1 mouse cellular context compared by ENCODE assay signal in the genomic region with DNA sequence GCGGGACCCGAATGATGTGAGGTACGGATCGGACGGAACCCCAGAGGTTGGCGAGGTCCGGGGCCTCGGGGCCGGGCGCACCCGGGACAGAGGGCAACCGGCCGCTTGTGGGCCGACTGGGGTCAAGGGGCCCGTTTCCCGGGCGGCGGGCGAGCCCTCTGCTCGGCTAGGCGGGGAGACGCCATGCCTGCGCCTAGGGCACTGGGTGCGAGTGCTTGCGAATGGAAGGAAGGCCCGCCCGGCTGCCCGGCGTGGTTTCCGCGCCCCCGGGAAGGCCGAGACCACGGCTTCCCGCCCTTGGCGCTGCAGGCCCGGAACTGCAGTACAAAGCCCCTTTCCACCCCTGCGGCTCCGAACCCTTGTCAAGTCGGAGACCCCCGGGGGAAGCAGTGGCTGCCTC.
TF ChIP-seq lines count a peak whose summit lies in the region.

No protein-coding gene starts in this region.

TF ChIP-seq in CH12.LX, 34 proteins besides CTCF, POLR2A, EP300 and RAD21:
- TF ChIP-seq NELFE (IDR thresholded peaks at IDR 0.05; ENCODE audit: low read depth, low read length) (no peak), JUN (IDR thresholded peaks at IDR 0.05; ENCODE audit: insufficient read depth, low read depth, low read length) (no peak), GABPA (IDR thresholded peaks at IDR 0.05; ENCODE audit: insufficient replicate concordance, low read depth, low read length) (no peak), E2F4 (IDR thresholded peaks at IDR 0.05; ENCODE audit: insufficient replicate concordance, low read depth, low read length) (no peak), IRF4 (IDR thresholded peaks at IDR 0.05; ENCODE audit: low read depth, low read length) (no peak), MAX (IDR thresholded peaks at IDR 0.05; ENCODE audit: low read length) (no peak), MAFK (IDR thresholded peaks at IDR 0.05; ENCODE audit: insufficient replicate concordance, low read length) (no peak), MAZ (IDR thresholded peaks at IDR 0.05; ENCODE audit: low read depth, low read length) (no peak), JUND (conservative IDR thresholded peaks at IDR 0.05; ENCODE audit: low read depth, low read length) (no peak), SMC3 (IDR thresholded peaks at IDR 0.05; ENCODE audit: low read depth, low read length) (no peak), PAX5 (IDR thresholded peaks at IDR 0.05; ENCODE audit: low read length) (no peak), KAT2A (IDR thresholded peaks at IDR 0.05; ENCODE audit: insufficient replicate concordance, low read length) (no peak), USF1 (IDR thresholded peaks at IDR 0.05; ENCODE audit: low read depth, low read length) (no peak), MXI1 (IDR thresholded peaks at IDR 0.05; ENCODE audit: low read depth, low read length) (no peak), MEF2A (IDR thresholded peaks at IDR 0.05; ENCODE audit: borderline replicate concordance, low read depth, low read length) (no peak), HCFC1 (IDR thresholded peaks at IDR 0.05; ENCODE audit: low read depth, low read length) (no peak), ZKSCAN1 (IDR thresholded peaks at IDR 0.05; ENCODE audit: borderline replicate concordance, low read depth, low read length) (no peak), UBTF (IDR thresholded peaks at IDR 0.05; ENCODE audit: low read depth, low read length) (no peak)
